Mouse (Mus musculus) small intestine, adult 2 months (tissue): ENCODE data around the gene Olfr691. TPM values are rescaled to one million over a fixed set of nuclear protein-coding genes. Genes with fewer than 3 reads are reported as not detected.

Experiments used
- H3K27ac ChIP-seq: fragments of 200-500 bp; 2 replicates; pipeline ENCODE4 v1.5.1; 2012; ENCODE audit warnings: low read depth, low read length, control low read depth, inconsistent platforms; ENCODE audit not compliant: insufficient read depth
- H3K27me3 ChIP-seq: fragments of 200-500 bp; 2 replicates; pipeline ENCODE4 v1.6.1; 2012; ENCODE audit warnings: mild to moderate bottlenecking, moderate library complexity, low read length, inconsistent platforms; ENCODE audit not compliant: control insufficient read depth, insufficient read depth
- H3K36me3 ChIP-seq: fragments of 200-500 bp; 2 replicates; pipeline ENCODE4 v1.6.1; 2012; ENCODE audit warnings: mild to moderate bottlenecking, low read length, control low read depth, inconsistent platforms; ENCODE audit not compliant: control insufficient read depth, insufficient read depth
- H3K4me1 ChIP-seq: fragments of 200-500 bp; 2 replicates; pipeline ENCODE4 v1.6.1; 2012; ENCODE audit warnings: low read length, inconsistent platforms, mixed read lengths; ENCODE audit not compliant: control insufficient read depth, insufficient read depth, insufficient read length
- H3K4me3 ChIP-seq: fragments of 200-500 bp; 2 replicates; pipeline ENCODE4 v1.5.1; 2012; ENCODE audit warnings: low read depth, mild to moderate bottlenecking, control low read depth, inconsistent platforms, low read length, moderate library complexity
- CTCF ChIP-seq: fragments of 200-500 bp; IDR thresholded peaks from 2 replicates; pipeline ENCODE4 v1.5.1; 2012; ENCODE audit warnings: low read depth, mild to moderate bottlenecking, control low read depth, inconsistent platforms, low read length, moderate library complexity, mixed read lengths; ENCODE audit not compliant: insufficient replicate concordance, insufficient read length; ENCODE audit errors: extremely low read depth
- POLR2A ChIP-seq: fragments of 200-500 bp; IDR thresholded peaks from 2 replicates; pipeline ENCODE4 v1.6.1; 2012; ENCODE audit warnings: low read depth, mild to moderate bottlenecking, control low read depth, inconsistent platforms, low read length, moderate library complexity
- WGBS: fragments of 180-500 bp; shearing (Covaris S2); methylation state at CpG from one replicate; pipeline ENCODE4 v1.1.7; 2018; 5-methylcytosine and 5-hydroxymethylcytosine counted together
- polyA plus RNA-seq: library from polyadenylated mRNA; depleted of rRNA; stranded (reverse); fragments of >200 nt; gene quantifications from 2 replicates; pipeline ENCODE4 v1.2.3, GENCODE M21; 2012; rRNA removed

Olfr691 gene
- polyA plus RNA-seq, 1 experiment: not detected

- Histone ChIP-seq H3K27ac (no peak within 1 kb of the TSS), H3K4me3 (no peak within 1 kb of the TSS), H3K27me3 (no peaks in the 10 kb centered on the region), H3K36me3 (no peaks in the 10 kb centered on the region), H3K4me1 (no peaks in the 10 kb centered on the region)
- 73% methylated on average over 1 of the region's 1 CpGs for WGBS
- TF ChIP-seq POLR2A (no peak), CTCF (no peak)
Observed at GRCm38 (mm10) chr7:105334004-105334403, 8.1 kb downstream of the Olfr691 start, which contains the start of gene Olfr690. Olfr690 (minus strand) TSS chr7:105334104.

- 70% methylated on average over 2 of the region's 2 CpGs for WGBS
- Histone ChIP-seq H3K27ac (no peak overlapping the region), H3K4me3 (no peak overlapping the region), H3K36me3 (no peaks in the 10 kb centered on the region), H3K27me3 (no peaks in the 10 kb centered on the region; the same call in 1 of the 2 replicates), H3K4me1 (no peaks in the 10 kb centered on the region)
- TF ChIP-seq CTCF (no peak), POLR2A (no peak)
Observed at GRCm38 (mm10) chr7:105325302-105325701, 16.8 kb downstream of the Olfr691 start.

DNA sequence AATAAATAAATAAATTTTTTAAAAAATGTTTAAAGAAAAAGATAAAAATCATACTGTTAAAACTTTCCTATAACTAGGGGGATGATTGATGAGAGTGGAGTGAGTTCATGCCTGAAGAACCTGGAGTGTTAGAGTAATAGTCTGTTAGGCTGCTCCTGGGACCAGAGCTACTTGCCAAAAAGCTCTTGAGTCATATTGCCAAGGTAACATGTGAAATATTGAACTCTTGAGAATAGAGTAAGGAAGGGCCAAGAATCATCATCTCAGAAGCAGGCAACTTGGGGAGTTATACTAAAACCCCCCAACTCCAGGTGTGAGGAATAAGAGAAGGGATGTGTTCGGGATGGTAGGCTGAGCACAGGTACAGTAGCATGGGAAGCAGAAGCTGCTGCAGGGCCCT lies 31.2 kb downstream of the Olfr691 start, which contains the start of gene Olfr689:
Gene Olfr689 (plus strand): TSS at position 301 of the 400 bp plus-strand sequence.
- TF ChIP-seq POLR2A (no peak), CTCF (no peak)
- no peak within 1 kb of the TSS for H3K4me3 ChIP-seq
- 65% methylated on average over 1 of the region's 1 CpGs for WGBS
- no peaks in the 10 kb centered on the region for H3K27me3 ChIP-seq
- no peaks in the 10 kb centered on the region for H3K36me3 ChIP-seq
- H3K4me1 ChIP-seq: no peaks in the 10 kb centered on the region
- no peak within 1 kb of the TSS for H3K27ac ChIP-seq

GRCm38 (mm10) chr7:105290051-105290450 lies 52.0 kb downstream of the Olfr691 start:
- Histone ChIP-seq H3K4me1 (no peaks in the 10 kb centered on the region), H3K36me3 (no peaks in the 10 kb centered on the region), H3K27ac (no peak overlapping the region), H3K4me3 (no peak overlapping the region), H3K27me3 (no peaks in the 10 kb centered on the region)
- TF ChIP-seq POLR2A (no peak), CTCF (no peak)

DNA sequence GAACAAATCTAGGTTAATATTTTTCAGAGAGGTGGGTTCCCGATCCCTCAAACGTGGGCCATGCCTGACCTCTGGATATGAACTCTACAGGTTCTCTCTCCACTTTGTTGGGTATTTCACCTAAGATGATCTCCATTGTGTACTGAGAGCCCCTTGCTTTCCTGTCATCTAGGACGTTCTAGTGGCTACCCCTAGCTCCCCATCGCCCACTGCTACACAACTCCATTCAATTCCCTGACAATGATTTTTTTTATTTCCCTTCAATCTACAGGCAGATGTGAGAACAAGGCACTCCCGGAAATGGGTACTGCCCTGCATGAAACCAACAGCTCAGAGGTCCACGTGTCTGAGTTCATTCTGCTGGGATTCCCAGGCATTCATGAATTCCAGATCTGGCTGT lies 54.3 kb downstream of the Olfr691 start, which contains the start of gene Olfr688:
Gene Olfr688 (plus strand): TSS at position 301 of the 400 bp plus-strand sequence.
- Histone ChIP-seq H3K27ac (no peak within 1 kb of the TSS), H3K36me3 (no peaks in the 10 kb centered on the region), H3K27me3 (no peaks in the 10 kb centered on the region), H3K4me3 (no peak within 1 kb of the TSS), H3K4me1 (no peaks in the 10 kb centered on the region)
- no peak for TF ChIP-seq POLR2A
- TF ChIP-seq CTCF: no peak
- 80% methylated on average over 6 of the region's 6 CpGs for WGBS

Other genes starting within 250 kb of the Olfr691 start
- not detected in 2 replicates for gene Olfr680-ps1, start 249.5 kb downstream of the Olfr691 start, polyA plus RNA-seq
- gene Olfr681, start 225.4 kb downstream of the Olfr691 start, polyA plus RNA-seq: not detected in 2 replicates
- gene Olfr683, start 195.3 kb downstream of the Olfr691 start, polyA plus RNA-seq: not detected in 2 replicates
- gene Olfr684, start 178.6 kb downstream of the Olfr691 start, polyA plus RNA-seq: not detected in 2 replicates
- gene Olfr685, start 156.3 kb downstream of the Olfr691 start, polyA plus RNA-seq: not detected in 2 replicates
- gene Olfr686, start 134.8 kb downstream of the Olfr691 start, polyA plus RNA-seq: not detected in 2 replicates
- gene Olfr688, start 54.2 kb downstream of the Olfr691 start, polyA plus RNA-seq: not detected in 2 replicates
- not detected in 2 replicates for gene Olfr689, start 31.1 kb downstream of the Olfr691 start, polyA plus RNA-seq
- gene Olfr690, start 8.2 kb downstream of the Olfr691 start, polyA plus RNA-seq: not detected in 2 replicates
- gene Olfr692, start 26.0 kb upstream of the Olfr691 start, polyA plus RNA-seq: not detected in 2 replicates
- not detected in 2 replicates for gene Gm5901, start 32.8 kb upstream of the Olfr691 start, polyA plus RNA-seq
- 48.0 and 102 TPM in 2 replicates for gene Fam160a2, start 57.8 kb upstream of the Olfr691 start, polyA plus RNA-seq
- gene Cnga4, start 62.3 kb upstream of the Olfr691 start, polyA plus RNA-seq: 0.10 TPM in 1 of 2 replicates, not detected in the other
- gene Cckbr, start 83.5 kb upstream of the Olfr691 start, polyA plus RNA-seq: 0.04 and 0.34 TPM in 2 replicates
- 37.1 and 41.6 TPM in 2 replicates for gene Cavin3, start 140.0 kb upstream of the Olfr691 start, polyA plus RNA-seq
- 10.2 and 11.7 TPM in 2 replicates for gene Smpd1, start 212.1 kb upstream of the Olfr691 start, polyA plus RNA-seq
- 15.5 and 16.8 TPM in 2 replicates for gene Apbb1, start 239.4 kb upstream of the Olfr691 start, polyA plus RNA-seq